Mouse (Mus musculus) central nervous system, embryonic 11.5 days (tissue): Measurements from ENCODE around the gene Oca2. TPM values are rescaled to one million over a fixed set of nuclear protein-coding genes. Genes with fewer than 3 reads are reported as not detected.

Source experiments
- polyA plus RNA-seq: library from polyadenylated mRNA; depleted of rRNA; stranded (reverse); fragments of >200 nt; gene quantifications from 2 replicates; pipeline ENCODE4 v1.2.3, GENCODE M21; 2012; rRNA removed

Oca2 gene
- polyA plus RNA-seq: 0.13 and 0.20 TPM in 2 replicates

DNA sequence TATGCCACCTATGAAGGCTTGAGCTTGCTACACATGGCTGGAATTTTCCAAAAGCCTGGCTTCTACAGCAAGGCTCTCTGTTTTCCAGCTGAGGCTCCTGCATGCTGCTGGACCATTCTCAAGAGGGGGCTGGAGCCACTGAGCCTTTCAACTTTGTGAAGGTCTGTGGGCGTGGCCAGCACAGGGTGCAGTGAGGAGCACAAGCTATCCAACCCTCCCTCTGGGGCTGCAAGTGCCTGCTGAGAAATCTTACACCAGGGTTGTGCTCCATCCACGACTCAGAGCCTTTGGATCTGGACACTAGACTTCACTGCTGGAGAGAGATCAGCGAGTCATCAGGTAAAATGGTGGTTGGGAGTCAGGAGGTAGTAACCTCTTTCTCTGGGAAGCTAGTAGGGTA lies at the start of gene Oca2:
TSS of gene Oca2 (plus strand) at position 218 of the 400 bp plus-strand sequence.

Other genes with a start within 250 kb of the Oca2 start
- 6.3 and 8.9 TPM in 2 replicates for gene Nipa1, start 219.8 kb upstream of the Oca2 start, polyA plus RNA-seq
- 26.0 and 26.9 TPM in 2 replicates for gene Herc2, start 189.6 kb upstream of the Oca2 start, polyA plus RNA-seq